ENCODE assay signal across 1 mouse cellular context in the genomic region with DNA sequence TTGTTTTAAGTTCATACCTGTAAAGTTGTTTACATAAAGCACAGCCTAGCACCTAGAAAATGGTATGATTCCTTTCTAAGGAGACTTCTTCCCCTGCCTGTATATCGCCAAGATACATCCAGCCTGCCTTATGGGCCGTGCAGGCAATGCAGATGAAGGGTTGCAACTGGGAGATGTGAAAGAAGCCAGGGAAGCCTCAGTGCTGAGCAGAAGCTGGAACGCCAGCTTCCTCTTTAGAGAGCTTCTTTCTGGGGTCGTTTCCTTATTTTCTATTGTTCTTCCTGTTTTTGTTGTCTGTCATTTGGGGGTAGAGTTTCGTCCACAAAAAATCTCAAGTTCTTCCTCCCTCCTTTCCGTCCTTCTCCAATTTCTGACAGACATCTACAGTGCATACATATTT.
TF ChIP-seq lines count a peak whose summit lies in the region.

No protein-coding gene starts in this region.

TF ChIP-seq in MEL, 35 proteins besides CTCF, POLR2A, EP300 and RAD21 (continued from another document):
- TF ChIP-seq ZMIZ1 (IDR thresholded peaks at IDR 0.05; ENCODE audit: low read depth, low read length) (no peak), NELFE (IDR thresholded peaks at IDR 0.05; ENCODE audit: low read depth, low read length) (no peak)
